Mouse (Mus musculus) lung, adult 18-20 months (tissue): Measurements from ENCODE around the gene Pxdn.
A peak's percentile ranks its signal among the peaks of the same experiment; 100 is the strongest.

Experiments used
- DNase-seq, 2 experiments: peaks; one replicate each; pipeline ENCODE4 v3.0.0; 2022; ENCODE audit warnings: mixed read lengths in 2 of 2

Gene Pxdn

GRCm38 (mm10) chr12:30027721-30028340 lies 90.4 kb downstream of the Pxdn start:
- peak in 1 of 2 experiments; percentile 54 for DNase-seq

DNA sequence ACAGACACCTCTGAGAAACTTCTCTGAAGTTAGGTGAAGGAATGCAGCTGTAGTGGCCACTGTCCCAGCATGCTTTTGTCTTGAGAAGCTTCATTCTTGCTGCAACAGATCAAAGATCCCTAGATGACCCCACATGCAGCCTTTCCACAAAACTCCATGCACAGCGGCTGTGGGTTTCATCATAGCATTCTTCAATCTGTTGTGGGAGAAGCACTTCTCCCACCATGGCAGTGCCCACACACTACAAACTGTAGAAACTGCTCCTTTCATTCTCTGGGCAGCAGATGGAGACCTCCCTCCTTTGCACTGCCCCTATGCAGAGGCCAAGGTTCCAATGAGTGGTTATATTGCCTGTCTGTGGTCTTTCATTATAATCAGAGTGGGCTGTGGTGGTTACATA lies 91.7 kb downstream of the Pxdn start:
- DNase-seq, result no peak

DNA sequence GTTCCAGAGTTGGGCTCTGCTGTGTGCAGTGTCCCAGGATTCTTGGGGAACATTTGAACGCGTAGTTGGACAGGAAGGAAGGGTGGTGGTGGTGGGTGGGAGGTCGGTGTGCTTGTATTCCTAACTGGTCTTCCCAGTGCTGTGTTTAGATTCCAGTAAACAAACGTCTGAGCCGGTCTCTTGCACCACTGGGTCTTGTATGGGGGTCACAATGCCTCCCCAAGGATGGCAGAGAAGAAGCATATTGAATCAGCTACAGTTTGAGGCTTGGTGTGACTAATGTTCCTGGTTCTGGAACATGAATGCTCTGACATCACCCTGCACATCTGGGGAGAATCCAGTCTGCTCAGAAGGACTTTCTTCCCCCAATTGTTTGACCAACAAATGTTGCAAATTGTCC lies 93.2 kb downstream of the Pxdn start:
- peak in 1 of 2 experiments; percentile 47 for DNase-seq

GRCm38 (mm10) chr12:30034681-30035080 lies 97.3 kb downstream of the Pxdn start:
- DNase-seq, result no peak

DNA sequence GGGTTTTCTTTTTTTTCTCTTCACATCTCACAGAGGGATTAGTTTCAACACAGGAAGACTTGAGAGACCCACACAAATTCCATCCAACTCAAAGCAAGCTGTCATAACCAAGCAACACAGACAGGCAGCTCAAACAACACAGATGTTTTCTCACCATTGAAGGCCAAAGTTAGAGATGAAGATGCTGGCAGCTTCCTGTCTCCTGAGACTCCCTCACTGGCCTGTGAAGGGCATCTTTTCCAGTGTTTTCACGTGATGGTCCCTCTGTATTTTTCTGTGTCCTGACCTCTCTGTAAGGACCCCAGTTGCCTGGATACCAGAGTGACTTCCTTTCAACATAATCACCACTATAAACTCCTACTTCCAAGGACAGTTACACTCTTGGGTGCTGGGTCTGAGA lies 98.0 kb downstream of the Pxdn start:
- DNase-seq, result no peak

DNA sequence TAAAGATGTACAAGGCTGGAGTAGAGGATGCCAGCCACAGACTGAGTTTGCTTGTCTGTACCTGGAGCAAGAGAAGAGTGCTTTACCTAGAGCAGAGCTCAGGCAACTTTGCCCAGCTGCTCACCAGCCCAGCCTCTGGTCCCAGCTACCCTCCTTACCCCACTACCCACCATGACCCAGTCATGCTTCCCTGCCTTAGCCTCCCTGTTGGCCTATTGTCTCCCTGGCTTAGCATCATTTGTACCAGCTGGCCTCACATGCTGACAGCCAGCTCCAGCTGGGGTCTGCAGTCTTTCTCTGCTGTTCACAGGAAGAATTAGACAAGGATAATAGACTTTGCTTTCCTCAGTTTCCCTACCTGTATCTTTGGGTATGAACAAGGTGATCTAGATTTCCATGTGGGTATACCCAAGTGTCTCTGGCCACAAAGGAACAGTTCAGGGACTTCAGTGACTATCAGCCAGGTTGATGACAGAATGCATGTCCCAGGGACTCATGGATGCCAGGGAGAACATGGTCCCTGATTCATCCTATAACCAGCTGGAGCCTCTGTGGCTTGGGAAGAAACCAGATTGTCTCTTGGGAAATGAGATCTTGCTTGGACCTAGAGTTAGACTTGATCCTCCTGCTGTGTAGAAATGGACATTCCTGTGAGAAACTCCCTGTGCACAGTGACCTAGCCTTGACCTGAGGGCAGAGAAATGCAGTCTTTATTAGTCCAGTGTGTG lies 98.6 kb downstream of the Pxdn start:
- DNase-seq, result no peak

DNA sequence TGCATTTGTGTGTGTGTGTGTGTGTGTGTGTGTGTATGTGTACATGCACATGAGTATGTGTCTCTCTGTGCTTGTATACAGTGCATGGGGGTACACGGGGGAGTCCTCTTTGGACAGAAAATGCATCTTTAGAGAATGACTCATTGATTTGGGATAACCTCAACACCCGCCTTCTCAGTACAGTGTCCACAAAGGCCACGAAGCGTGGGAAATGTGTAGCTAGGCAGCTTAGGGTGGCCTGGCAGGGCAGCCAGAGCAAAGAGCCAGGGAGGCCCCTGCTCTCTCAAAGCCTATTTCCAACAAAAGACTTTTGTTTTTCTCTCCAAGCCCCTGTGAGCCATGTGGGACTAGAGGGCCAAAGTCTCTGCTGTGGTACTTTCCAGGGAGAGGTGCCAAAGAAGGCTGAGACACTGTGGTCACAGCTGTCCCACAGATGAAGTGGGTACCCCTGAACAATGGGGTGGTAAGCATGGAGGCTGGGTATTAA lies 99.2 kb downstream of the Pxdn start:
- no peak for DNase-seq

GRCm38 (mm10) chr12:30039565-30039964 lies 102.2 kb downstream of the Pxdn start:
- DNase-seq, result peak; percentile 44 to 62

DNA sequence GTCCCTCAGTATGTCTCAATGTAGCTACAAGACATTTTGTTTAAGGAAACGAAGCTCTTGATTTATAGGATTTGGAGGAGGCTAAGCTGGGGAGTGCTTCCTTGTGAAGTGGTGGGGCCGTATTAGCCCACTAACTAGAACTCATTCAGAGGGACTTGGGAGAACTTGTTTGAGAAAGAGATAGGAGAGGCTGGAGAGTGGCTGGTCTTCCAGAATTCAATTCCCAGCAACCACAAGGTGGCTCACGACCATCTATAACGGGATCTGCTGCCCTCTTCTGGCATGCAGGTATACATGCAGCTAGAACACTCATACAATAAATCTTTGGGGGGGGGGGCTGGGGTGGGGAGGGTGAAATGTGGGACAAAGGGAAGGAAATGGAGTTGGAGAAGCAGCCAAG lies 102.7 kb downstream of the Pxdn start:
- peak; percentile 48 to 65 for DNase-seq

DNA sequence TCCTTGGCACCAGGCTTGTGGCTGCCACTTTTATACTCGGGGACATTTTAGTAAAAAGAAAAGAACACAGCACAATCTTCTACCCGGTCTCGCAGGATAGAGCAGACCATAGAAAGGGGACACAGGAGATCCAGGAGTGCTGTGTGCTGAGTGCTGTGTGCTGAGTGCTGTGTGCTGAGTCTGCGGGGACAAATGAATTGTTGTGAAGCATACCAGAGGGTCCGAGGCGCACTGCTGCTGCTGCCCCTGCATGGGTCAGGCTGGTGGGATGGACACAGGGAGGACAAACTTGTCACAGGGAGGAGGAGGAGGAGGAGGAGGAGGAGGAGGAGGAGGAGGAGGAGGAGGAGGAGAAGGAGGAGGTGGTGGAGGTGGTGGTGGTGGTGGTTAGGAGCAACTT lies 111.4 kb downstream of the Pxdn start:
- no peak for DNase-seq

DNA sequence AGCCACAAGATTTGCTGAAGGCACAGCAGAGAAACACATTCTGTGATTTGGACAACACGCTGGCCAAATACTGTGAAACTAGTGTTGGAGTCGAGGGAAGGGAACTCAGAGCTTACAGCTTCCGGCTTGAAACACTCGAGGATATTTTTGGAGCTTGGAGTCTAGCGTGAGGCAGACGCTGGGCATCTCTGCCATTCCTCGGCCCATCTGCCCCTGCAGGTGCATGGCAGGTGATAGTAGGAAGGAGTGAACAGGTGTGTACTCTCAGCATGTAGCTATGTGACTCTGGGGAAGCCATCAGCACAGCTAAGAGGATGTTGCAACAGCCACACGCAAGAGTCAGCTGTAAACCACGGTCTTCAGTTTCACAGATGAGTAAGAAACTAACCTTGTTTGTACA lies 112.4 kb downstream of the Pxdn start:
- DNase-seq, result no peak

- no peak for DNase-seq
Measured at GRCm38 (mm10) chr12:30050235-30050634, 112.8 kb downstream of the Pxdn start.

DNA sequence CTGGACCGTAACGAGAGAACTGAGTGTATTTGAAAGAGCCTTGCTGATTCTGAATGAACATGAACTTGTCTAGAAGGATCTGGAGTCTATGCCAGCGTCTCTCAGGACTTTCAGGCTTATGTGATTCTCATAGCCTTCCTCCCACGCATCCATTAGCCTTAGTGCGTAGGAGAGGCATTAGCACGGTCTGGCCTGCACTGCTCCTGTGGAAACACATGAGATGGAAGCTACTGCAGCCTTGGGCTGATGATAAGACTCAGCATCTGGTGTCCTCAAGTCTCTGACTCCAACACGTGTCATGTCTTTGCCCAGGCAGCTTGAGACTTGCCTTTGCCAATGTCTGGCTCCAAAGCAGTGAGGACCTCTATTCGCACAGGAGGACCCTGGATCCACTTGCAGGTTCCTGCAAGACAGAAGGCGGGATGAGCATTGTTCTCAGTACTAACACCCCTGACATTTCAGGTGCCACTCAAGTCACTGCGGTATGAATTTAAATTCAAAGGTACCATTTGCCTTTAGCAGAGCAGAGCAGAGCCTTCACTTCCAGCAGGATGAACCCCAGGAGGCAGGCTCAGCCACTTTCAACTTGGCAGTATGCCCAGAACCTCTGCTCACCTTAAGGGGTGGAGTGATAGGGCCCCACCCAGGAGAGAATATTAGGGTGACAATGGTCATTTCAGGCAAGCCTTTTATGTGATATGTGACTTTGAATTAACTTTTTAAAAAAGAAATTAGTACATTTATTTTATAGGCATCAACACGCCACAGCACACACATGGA lies 117.5 kb downstream of the Pxdn start:
- no peak for DNase-seq

DNA sequence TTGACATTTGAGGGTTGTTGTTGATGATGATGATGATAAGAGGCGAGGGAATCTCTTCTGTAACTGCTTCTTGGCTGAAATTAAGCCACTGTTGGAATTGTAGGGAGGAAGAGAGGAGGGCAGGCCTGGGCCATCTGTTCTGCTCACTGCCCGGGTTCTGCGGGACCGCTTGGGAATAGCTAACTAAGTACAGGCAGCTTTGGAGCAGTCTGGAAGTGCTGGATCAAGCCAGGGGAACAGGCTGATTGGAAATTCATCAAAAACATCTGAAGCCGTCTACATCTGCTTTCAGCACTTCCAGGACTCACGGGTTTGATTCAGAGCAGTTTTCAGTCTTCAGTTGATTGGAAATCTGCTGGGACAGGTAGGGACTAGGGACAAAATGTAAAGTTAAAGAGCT lies 120.6 kb downstream of the Pxdn start:
- no peak for DNase-seq

- DNase-seq, result no peak
Measured at GRCm38 (mm10) chr12:30061503-30062117, 124.2 kb downstream of the Pxdn start.

- DNase-seq, result no peak
Measured at GRCm38 (mm10) chr12:30062118-30062505, 124.7 kb downstream of the Pxdn start.
